In genomic region chr2:158121645-158122326, GRCm38 (mm10) we compare ENCODE assay signal across 9 mouse cellular contexts. TPM values are rescaled to one million over a fixed set of nuclear protein-coding genes. Genes with fewer than 3 reads are reported as not detected.
DNase-seq lines count a peak whose midpoint lies in the region; ATAC-seq and TF ChIP-seq lines count a peak whose summit lies in the region.
"Had no signal": no experiment of that assay in that cellular context is flagged by ENCODE, and none has a peak within 500 bp of the region (broad histone marks: within the 10 kb centered on the region; RNA-seq: fewer than 3 reads in every experiment).

No protein-coding gene starts in this region.

- peak; percentile 66 for ATAC-seq in kidney, embryonic 16.5 days (ENCODE audit: low FRiP score, low TSS enrichment)
- no peak for ATAC-seq in inflammation-experienced regulatory T-cells, adult 6 months
- ATAC-seq in activated CD4-positive, CD25-positive, alpha-beta regulatory T cell, adult 4 months = no peak

- no peaks in the 10 kb centered on the region for H3K79me2 ChIP-seq in heart, adult 2 months (replicated peaks; ENCODE audit: control insufficient read depth, insufficient read depth, low read length)

- H3K4me3 ChIP-seq in layer of hippocampus, adult 2 months = no peak overlapping the region
- H3K4me3 ChIP-seq in heart, adult 2 months = no peak overlapping the region
- no peak overlapping the region for H3K4me3 ChIP-seq in kidney, embryonic 16.5 days (ENCODE audit: low read length)
- H3K4me3 ChIP-seq: midbrain, embryonic 12.5 days had no signal

- 5% methylated on average over 12 of the region's 12 CpGs for WGBS in heart, adult 2 months
- WGBS in kidney, embryonic 16.5 days = 37% methylated on average over 12 of the region's 12 CpGs

- H3K4me1 ChIP-seq in heart, adult 2 months (ENCODE audit: control insufficient read depth, insufficient read depth, low read length) = peaks cover 24% of the 10 kb centered on the region
- peaks cover 17% of the 10 kb centered on the region for H3K4me1 ChIP-seq in kidney, embryonic 16.5 days (ENCODE audit: insufficient read depth, low read length)

- peak; percentile 58; the same call in 1 of the 2 replicates for TF ChIP-seq EP300 in heart, adult 2 months (IDR thresholded peaks at IDR 0.05; ENCODE audit: insufficient read depth, low read depth, low read length)

- intact Hi-C loops in heart, adult 2 months (cut with DNase I) = loop anchor here (1.0 kb wide), 1 partner anchor 20 kb away; no protein-coding TSS in a partner anchor

- TF ChIP-seq CTCF in layer of hippocampus, adult 2 months (conservative IDR thresholded peaks at IDR 0.05) = no peak
- TF ChIP-seq CTCF in heart, adult 2 months (IDR thresholded peaks at IDR 0.05) = no peak

- peak overlapping the region; percentile 2; the same call in 1 of the 2 replicates for H3K4me2 ChIP-seq in kidney, embryonic 16.5 days (replicated peaks; ENCODE audit: low read depth, low read length)
- H3K4me2 ChIP-seq: midbrain, embryonic 12.5 days had no signal

- H3K36me3 ChIP-seq in heart, adult 2 months (ENCODE audit: control insufficient read depth, insufficient read depth, low read length) = peaks cover 13% of the 10 kb centered on the region
- peaks cover 11% of the 10 kb centered on the region; the same call in 1 of the 2 replicates for H3K36me3 ChIP-seq in kidney, embryonic 16.5 days (ENCODE audit: insufficient read depth, low read length)
- H3K36me3 ChIP-seq: midbrain, embryonic 12.5 days had no signal

- H3K27ac ChIP-seq in layer of hippocampus, adult 2 months = peak overlapping the region; percentile 46; the same call in 1 of the 2 replicates
- peak overlapping the region; percentile 86 for H3K27ac ChIP-seq in heart, adult 2 months
- peak overlapping the region; percentile 75 for H3K27ac ChIP-seq in kidney, embryonic 16.5 days (ENCODE audit: low read length)
- H3K27ac ChIP-seq: midbrain, embryonic 12.5 days had no signal

- DNase-seq in layer of hippocampus, adult 2 months (ENCODE audit: low spot score in 2 of 2) = no peak
- DNase-seq in layer of hippocampus, postnatal 14 days (ENCODE audit: low spot score in 2 of 2) = no peak
- peak; percentile 60 for DNase-seq in brain, adult 2 months (ENCODE audit: low read depth, low spot score)
- DNase-seq in heart, adult 2 months = peak; percentile 84 to 88
- DNase-seq in lung, postnatal 4 days = peak; percentile 84 to 89

- no peaks in the 10 kb centered on the region for H3K27me3 ChIP-seq in heart, adult 2 months (ENCODE audit: control insufficient read depth, insufficient read depth, low read length)
- H3K27me3 ChIP-seq in kidney, embryonic 16.5 days (ENCODE audit: insufficient read depth, low read length) = no peaks in the 10 kb centered on the region
- H3K27me3 ChIP-seq: midbrain, embryonic 12.5 days had no signal

- H3K9me3 ChIP-seq in kidney, embryonic 16.5 days (ENCODE audit: low read length) = no peaks in the 10 kb centered on the region
- H3K9me3 ChIP-seq: midbrain, embryonic 12.5 days had no signal

- H3K9ac ChIP-seq in heart, adult 2 months (ENCODE audit: low read depth, low read length) = peak overlapping the region; percentile 12
- 0 out of 2 replicates have a peak overlapping the region, but pooled peaks have one; percentile 19 for H3K9ac ChIP-seq in kidney, embryonic 16.5 days (replicated peaks; ENCODE audit: low read length)
- H3K9ac ChIP-seq: midbrain, embryonic 12.5 days had no signal

- TF ChIP-seq POLR2A in heart, adult 2 months (IDR thresholded peaks at IDR 0.05; ENCODE audit: insufficient read depth, low read depth, low read length) = peak; percentile 49

RNA-seq across cellular contexts. Expression of gene Tgm2, which starts 24.4 kb away (rescaled TPM):
- total RNA-seq in layer of hippocampus, adult 2 months (2021) = 10 to 100 TPM in 1 of 2 experiments, 1 to 10 TPM in 1; 9.8 to 14.0 TPM
- 1 to 10 TPM; 5.8 to 6.0 TPM for total RNA-seq in layer of hippocampus, postnatal 14 days (2021)
- 100 to 1,000 TPM; 270 to 286 TPM for total RNA-seq in heart, adult 2 months (2021)
- polyA plus RNA-seq in heart, adult 2 months (2012; rRNA removed) = 155 and 205 TPM in 2 replicates
- polyA plus RNA-seq in kidney, embryonic 16.5 days (2015; fragmentation: Nextera tagmentation; extraction: Ambion mirVana) = 41.6 and 48.3 TPM in 2 replicates
- polyA plus RNA-seq in inflammation-experienced regulatory T-cells, adult 6 months (2017; shearing (Covaris generic)) = 1 to 10 TPM; 1.2 to 2.6 (median 2.1) TPM
- polyA plus RNA-seq in activated CD4-positive, CD25-positive, alpha-beta regulatory T cell, adult 4 months (2017; shearing (Covaris generic)) = 1 to 10 TPM; 2.1 to 5.4 TPM

Comparison
In these comparisons a context has a peak if more than half of its experiments do, and no peak if none do; other contexts are left out.
1. DNase-seq: peak in brain, adult 2 months (single experiment), heart, adult 2 months (2 of 2) and lung, postnatal 4 days (2 of 2); none in layer of hippocampus, adult 2 months (0 of 2) and layer of hippocampus, postnatal 14 days (0 of 2).
2. Peak in every context shown above with its lines, with median percentiles within 50 percentile points of each other: H3K27ac ChIP-seq.